Mouse (Mus musculus): ENCODE measurements around the gene Akap6. TPM values are rescaled to one million over a fixed set of nuclear protein-coding genes. Genes with fewer than 3 reads are reported as not detected.
A peak's percentile ranks its signal among the peaks of the same experiment; 100 is the strongest.

Akap6 gene
- polyA plus RNA-seq, 1 experiment = 27.4 TPM

GRCm38 (mm10) chr12:52790350-52790768 lies 91.2 kb downstream of the Akap6 start:
- Histone ChIP-seq H3K4me3 (replicated peaks; ENCODE audit: insufficient read depth, low read depth, low read length) (peak overlapping the region; percentile 50), H3K27me3 (ENCODE audit: control insufficient read depth, insufficient read depth, low read length) (no peaks in the 10 kb centered on the region), H3K27ac (ENCODE audit: insufficient read depth, low read length) (peak overlapping the region; percentile 32; the same call in 1 of the 2 replicates), H3K4me1 (ENCODE audit: control insufficient read depth, insufficient read depth, low read length) (peaks cover 6% of the 10 kb centered on the region)
- peak; percentile 72 to 74 for DNase-seq
- TF ChIP-seq POLR2A (IDR thresholded peaks at IDR 0.05; ENCODE audit: borderline replicate concordance, insufficient read depth, low read length) = peak; percentile 40; the same call in 1 of the 2 replicates
- TF ChIP-seq CTCF (IDR thresholded peaks at IDR 0.05; ENCODE audit: borderline replicate concordance, insufficient read depth, low read depth, low read length) = no peak
- 4% methylated on average over 8 of the region's 8 CpGs for WGBS

GRCm38 (mm10) chr12:52794131-52794530 lies 94.9 kb downstream of the Akap6 start:
- no peak for DNase-seq
- no peak for TF ChIP-seq POLR2A (IDR thresholded peaks at IDR 0.05; ENCODE audit: borderline replicate concordance, insufficient read depth, low read length)
- no peak for TF ChIP-seq CTCF (IDR thresholded peaks at IDR 0.05; ENCODE audit: borderline replicate concordance, insufficient read depth, low read depth, low read length)
- no peak overlapping the region for H3K27ac ChIP-seq (ENCODE audit: insufficient read depth, low read length)
- H3K4me1 ChIP-seq (ENCODE audit: control insufficient read depth, insufficient read depth, low read length) = peaks cover 8% of the 10 kb centered on the region
- no peaks in the 10 kb centered on the region for H3K27me3 ChIP-seq (ENCODE audit: control insufficient read depth, insufficient read depth, low read length)
- WGBS = 94% methylated on average over 4 of the region's 4 CpGs
- no peak overlapping the region for H3K4me3 ChIP-seq (replicated peaks; ENCODE audit: insufficient read depth, low read depth, low read length)

GRCm38 (mm10) chr12:52795551-52796470 lies 96.6 kb downstream of the Akap6 start:
- no peak for DNase-seq
- TF ChIP-seq POLR2A (IDR thresholded peaks at IDR 0.05; ENCODE audit: borderline replicate concordance, insufficient read depth, low read length) (no peak), CTCF (IDR thresholded peaks at IDR 0.05; ENCODE audit: borderline replicate concordance, insufficient read depth, low read depth, low read length) (no peak)
- no peak overlapping the region for H3K4me3 ChIP-seq (replicated peaks; ENCODE audit: insufficient read depth, low read depth, low read length)
- H3K4me1 ChIP-seq (ENCODE audit: control insufficient read depth, insufficient read depth, low read length) = peaks cover 3% of the 10 kb centered on the region
- WGBS = 81% methylated on average over 18 of the region's 18 CpGs
- no peaks in the 10 kb centered on the region for H3K27me3 ChIP-seq (ENCODE audit: control insufficient read depth, insufficient read depth, low read length)
- no peak overlapping the region for H3K27ac ChIP-seq (ENCODE audit: insufficient read depth, low read length)

GRCm38 (mm10) chr12:52796471-52796795 lies 97.2 kb downstream of the Akap6 start:
- TF ChIP-seq CTCF (IDR thresholded peaks at IDR 0.05; ENCODE audit: borderline replicate concordance, insufficient read depth, low read depth, low read length) = no peak
- TF ChIP-seq POLR2A (IDR thresholded peaks at IDR 0.05; ENCODE audit: borderline replicate concordance, insufficient read depth, low read length) = no peak
- Histone ChIP-seq H3K4me1 (ENCODE audit: control insufficient read depth, insufficient read depth, low read length) (peaks cover 3% of the 10 kb centered on the region; the same call in 1 of the 2 replicates), H3K4me3 (replicated peaks; ENCODE audit: insufficient read depth, low read depth, low read length) (no peak overlapping the region), H3K27ac (ENCODE audit: insufficient read depth, low read length) (no peak overlapping the region), H3K27me3 (ENCODE audit: control insufficient read depth, insufficient read depth, low read length) (no peaks in the 10 kb centered on the region)
- WGBS = 49% methylated on average over 4 of the region's 4 CpGs
- no peak for DNase-seq

- Histone ChIP-seq H3K27me3 (ENCODE audit: control insufficient read depth, insufficient read depth, low read length) (no peaks in the 10 kb centered on the region), H3K4me1 (ENCODE audit: control insufficient read depth, insufficient read depth, low read length) (peaks cover 3% of the 10 kb centered on the region; the same call in 1 of the 2 replicates), H3K4me3 (replicated peaks; ENCODE audit: insufficient read depth, low read depth, low read length) (no peak overlapping the region), H3K27ac (ENCODE audit: insufficient read depth, low read length) (no peak overlapping the region)
- no peak for TF ChIP-seq POLR2A (IDR thresholded peaks at IDR 0.05; ENCODE audit: borderline replicate concordance, insufficient read depth, low read length)
- no peak for TF ChIP-seq CTCF (IDR thresholded peaks at IDR 0.05; ENCODE audit: borderline replicate concordance, insufficient read depth, low read depth, low read length)
- 82% methylated on average over 9 of the region's 9 CpGs for WGBS
- DNase-seq = no peak
Measured at GRCm38 (mm10) chr12:52799717-52800116, 100.5 kb downstream of the Akap6 start.

GRCm38 (mm10) chr12:52806273-52806672 lies 107.1 kb downstream of the Akap6 start:
- Histone ChIP-seq H3K4me3 (replicated peaks; ENCODE audit: insufficient read depth, low read depth, low read length) (no peak overlapping the region), H3K4me1 (ENCODE audit: control insufficient read depth, insufficient read depth, low read length) (no peaks in the 10 kb centered on the region), H3K27ac (ENCODE audit: insufficient read depth, low read length) (no peak overlapping the region), H3K27me3 (ENCODE audit: control insufficient read depth, insufficient read depth, low read length) (no peaks in the 10 kb centered on the region)
- TF ChIP-seq CTCF (IDR thresholded peaks at IDR 0.05; ENCODE audit: borderline replicate concordance, insufficient read depth, low read depth, low read length) (no peak), POLR2A (IDR thresholded peaks at IDR 0.05; ENCODE audit: borderline replicate concordance, insufficient read depth, low read length) (no peak)
- no peak for DNase-seq
- WGBS = 67% methylated on average over 3 of the region's 3 CpGs

DNA sequence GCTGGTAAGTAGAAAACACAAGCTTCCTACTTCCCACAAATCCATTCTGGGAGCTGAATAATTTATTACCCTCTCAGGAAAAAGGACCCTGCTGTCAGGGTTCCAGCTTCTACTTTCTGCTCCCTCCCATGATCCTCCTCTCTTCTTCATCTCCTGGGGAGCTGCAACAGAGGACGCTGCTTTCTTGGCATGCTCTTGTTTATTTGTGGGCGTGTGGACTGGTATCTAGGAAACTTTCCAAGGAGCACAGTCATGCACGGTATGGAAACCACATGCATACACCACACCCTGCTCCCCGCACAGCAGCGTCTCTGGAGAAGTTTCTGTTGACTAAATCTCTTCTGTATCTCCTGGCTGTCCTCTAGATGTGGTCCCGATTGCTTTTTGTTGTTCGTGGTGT lies 119.4 kb downstream of the Akap6 start:
- DNase-seq = peak in 1 of 2 experiments; percentile 26
- Histone ChIP-seq H3K27ac (ENCODE audit: insufficient read depth, low read length) (no peak overlapping the region), H3K4me1 (ENCODE audit: control insufficient read depth, insufficient read depth, low read length) (peaks cover 6% of the 10 kb centered on the region), H3K4me3 (replicated peaks; ENCODE audit: insufficient read depth, low read depth, low read length) (no peak overlapping the region), H3K27me3 (ENCODE audit: control insufficient read depth, insufficient read depth, low read length) (no peaks in the 10 kb centered on the region)
- no peak for TF ChIP-seq CTCF (IDR thresholded peaks at IDR 0.05; ENCODE audit: borderline replicate concordance, insufficient read depth, low read depth, low read length)
- no peak for TF ChIP-seq POLR2A (IDR thresholded peaks at IDR 0.05; ENCODE audit: borderline replicate concordance, insufficient read depth, low read length)
- 16% methylated on average over 7 of the region's 7 CpGs for WGBS

DNA sequence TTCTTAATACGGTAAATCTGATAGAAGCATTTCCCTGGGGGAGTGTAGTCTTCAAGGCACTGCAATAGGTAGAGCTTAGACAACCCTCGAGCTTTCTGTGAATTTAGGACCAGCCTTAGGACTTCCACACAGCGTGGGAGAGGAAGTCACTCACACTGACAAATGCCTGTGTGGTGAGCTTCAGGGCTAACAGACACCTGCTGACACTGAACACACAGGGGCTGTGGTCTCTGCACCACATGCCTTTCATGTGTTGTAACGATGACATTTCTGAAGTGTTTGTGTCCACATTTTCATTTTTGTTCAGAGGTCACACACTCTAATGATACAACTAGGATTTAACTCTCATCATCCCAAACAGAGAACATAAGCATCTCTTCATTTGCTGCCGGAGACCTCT lies 125.6 kb downstream of the Akap6 start:
- no peak for DNase-seq
- 92% methylated on average over 5 of the region's 5 CpGs for whole genome bisulfite sequencing
- TF ChIP-seq POLR2A (IDR thresholded peaks at IDR 0.05; ENCODE audit: borderline replicate concordance, insufficient read depth, low read length) = no peak
- Histone ChIP-seq H3K4me3 (replicated peaks; ENCODE audit: insufficient read depth, low read depth, low read length) (no peak overlapping the region), H3K27ac (ENCODE audit: insufficient read depth, low read length) (no peak overlapping the region), H3K27me3 (ENCODE audit: control insufficient read depth, insufficient read depth, low read length) (no peaks in the 10 kb centered on the region), H3K4me1 (ENCODE audit: control insufficient read depth, insufficient read depth, low read length) (no peaks in the 10 kb centered on the region)
